Mouse (Mus musculus) liver, postnatal 0 days (tissue): ENCODE measurements at regions not wholly inside any gene's neighbourhood (a gene's known extent, or its start where the extent isn't known, plus 50 kb on each side); places are given as distances from the start of the nearest gene placed in this dataset.

Source experiments
- ATAC-seq: fragments of 200-750 bp; cut with Nextera tagmentation; 2 replicates; pipeline ENCODE4 v1.8.0; 2017; ENCODE audit warnings: mild to moderate bottlenecking, moderate library complexity
- DNase-seq: peaks from one replicate; pipeline ENCODE4 v3.0.0-alpha.2; 2016
- H3K27ac ChIP-seq: fragments of 300-500 bp; sonication (generic); 2 replicates; pipeline ENCODE4 v1.5.1; 2014; ENCODE audit warnings: antibody characterized with exemption, moderate library complexity, mild to moderate bottlenecking, low read depth
- H3K27me3 ChIP-seq: fragments of 300-500 bp; sonication (generic); 2 replicates; pipeline ENCODE4 v1.6.1; 2014; ENCODE audit warnings: low read length, control low read depth, mixed read lengths; ENCODE audit not compliant: insufficient read depth
- H3K36me3 ChIP-seq: fragments of 300-500 bp; sonication (generic); replicated peaks from 2 replicates; pipeline ENCODE4 v1.6.1; 2014; ENCODE audit warnings: mild to moderate bottlenecking, control low read depth, low read length, moderate library complexity, mixed read lengths; ENCODE audit not compliant: insufficient read depth
- H3K4me1 ChIP-seq: fragments of 300-500 bp; sonication (generic); 2 replicates; pipeline ENCODE4 v1.6.1; 2014; ENCODE audit warnings: antibody characterized with exemption, mild to moderate bottlenecking, control low read depth; ENCODE audit not compliant: insufficient read depth
- H3K4me2 ChIP-seq: fragments of 300-500 bp; sonication (generic); 2 replicates; pipeline ENCODE4 v1.6.1; 2014; ENCODE audit warnings: low read depth, mild to moderate bottlenecking, low read length, moderate library complexity, mixed read lengths
- H3K4me3 ChIP-seq: fragments of 300-500 bp; sonication (generic); 2 replicates; pipeline ENCODE4 v1.5.1; 2014; ENCODE audit warnings: low read depth, low read length
- H3K9ac ChIP-seq: fragments of 300-500 bp; sonication (generic); replicated peaks from 2 replicates; pipeline ENCODE4 v1.6.1; 2014; ENCODE audit warnings: mild to moderate bottlenecking, moderate library complexity
- H3K9me3 ChIP-seq: fragments of 300-500 bp; sonication (generic); 2 replicates; pipeline ENCODE4 v1.6.1; 2016; ENCODE audit warnings: mild to moderate bottlenecking, control low read depth, low read length, mixed read lengths
- CTCF ChIP-seq: sonication (generic); IDR thresholded peaks from 2 replicates; pipeline ENCODE4 v1.5.1; 2016; ENCODE audit warnings: antibody characterized with exemption, low read depth
- EP300 ChIP-seq: IDR thresholded peaks from 2 replicates; pipeline ENCODE4 v1.6.1; 2016; ENCODE audit warnings: antibody characterized with exemption, low read depth, mild to moderate bottlenecking
- WGBS: fragments of 180-500 bp; shearing (Covaris S2); extraction: QIAGEN DNeasy Blood & Tissue Kit; methylation state at CpG from one replicate; pipeline ENCODE4 v1.1.7; 2014; ENCODE audit not compliant: insufficient replicate concordance; 5-methylcytosine and 5-hydroxymethylcytosine counted together

DNA sequence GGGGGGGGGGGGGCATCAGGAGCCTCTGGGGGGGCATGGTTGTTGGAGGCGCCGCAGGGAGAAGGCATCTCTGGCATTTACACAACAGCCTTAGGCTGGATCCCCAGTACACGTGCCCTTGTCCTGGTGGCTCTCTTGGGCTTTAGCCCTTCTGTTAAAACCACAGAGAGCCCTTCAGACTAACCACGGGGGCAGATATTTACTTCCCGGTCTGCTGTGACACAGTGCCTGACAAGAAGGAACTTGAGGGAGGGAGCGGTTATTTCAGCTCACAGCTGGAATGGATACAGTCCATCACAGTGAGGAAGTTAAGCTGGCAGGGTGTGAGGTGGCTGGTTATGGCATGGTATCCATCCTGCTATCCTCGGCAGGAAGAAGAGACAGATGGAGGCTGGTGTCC is 71.0 kb upstream of the Gm11733 start:
- no peak for DNase-seq
- H3K27me3 ChIP-seq: peaks cover 60% of the 10 kb centered on the region
- WGBS: 9% methylated on average over 7 of the region's 7 CpGs
- no peak for ATAC-seq
- no peak for TF ChIP-seq EP300
- no peak for TF ChIP-seq CTCF
- no peak overlapping the region for H3K9ac ChIP-seq
- H3K36me3 ChIP-seq: no peaks in the 10 kb centered on the region
- H3K4me3 ChIP-seq: no peak overlapping the region
- H3K27ac ChIP-seq: no peak overlapping the region
- H3K9me3 ChIP-seq: no peaks in the 10 kb centered on the region
- no peak overlapping the region for H3K4me2 ChIP-seq
- peaks cover 8% of the 10 kb centered on the region; the same call in 1 of the 2 replicates for H3K4me1 ChIP-seq

DNA sequence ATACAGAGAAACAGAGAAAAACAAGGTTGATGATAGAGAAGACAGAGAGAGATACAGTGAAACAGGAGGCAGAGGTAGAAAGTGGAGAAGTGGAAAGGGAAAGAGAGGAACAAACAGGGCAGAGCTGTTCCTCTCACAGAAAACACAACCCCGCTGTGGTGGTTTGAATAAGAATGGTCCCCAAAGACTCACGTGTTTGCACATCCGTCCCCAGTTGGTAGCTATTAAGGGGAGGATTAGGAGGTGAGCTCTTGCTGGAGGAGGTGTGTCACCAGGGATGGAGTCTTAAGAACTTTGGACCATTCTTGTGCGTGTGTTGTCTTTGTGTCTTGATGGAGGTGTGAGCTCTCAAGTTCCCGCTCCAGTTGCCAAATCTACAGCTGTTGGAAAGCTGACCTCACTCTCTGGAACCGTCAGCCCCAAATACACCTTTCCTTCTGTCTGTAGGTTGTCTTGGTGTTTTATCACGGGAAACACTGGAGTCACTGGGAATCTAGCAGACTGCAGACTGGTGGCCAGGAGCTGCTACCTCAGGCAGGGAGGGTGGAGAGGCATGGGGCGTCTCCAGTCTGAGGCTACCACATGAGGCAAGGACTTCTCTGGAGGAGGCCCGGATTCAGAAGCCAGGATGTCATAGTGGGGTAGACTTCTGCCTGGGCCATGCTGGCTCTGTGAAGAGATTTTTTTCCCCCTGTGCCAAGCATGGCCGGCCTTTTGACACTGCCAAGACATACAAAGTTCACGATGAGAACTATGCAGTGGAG is 70.0 kb upstream of the Gm11733 start:
- H3K4me2 ChIP-seq: no peak overlapping the region
- TF ChIP-seq CTCF (no peak), EP300 (no peak)
- 13% methylated on average over 11 of the region's 11 CpGs for WGBS

DNA sequence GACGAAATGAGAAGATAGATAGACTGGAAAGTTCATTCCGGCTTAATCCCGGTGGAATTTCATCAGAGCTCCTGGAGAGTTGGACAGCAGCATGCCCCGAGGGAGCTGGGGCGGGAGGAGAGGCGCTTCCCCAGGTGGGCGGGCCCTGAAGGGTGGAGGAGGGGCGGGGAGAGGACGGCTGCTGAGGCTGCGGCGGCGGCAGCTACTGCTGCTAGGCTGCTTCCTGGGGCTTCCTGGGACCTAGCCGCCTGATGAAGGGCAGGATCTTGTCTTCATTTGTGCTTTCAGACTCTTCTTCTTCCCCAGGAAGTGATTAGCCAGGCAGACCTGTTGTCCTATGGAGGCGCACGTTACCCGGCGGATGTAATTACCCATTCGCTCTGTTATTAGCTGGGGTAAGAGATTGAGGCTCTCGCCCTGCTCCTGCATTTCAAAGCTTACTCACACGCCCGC is 69.3 kb upstream of the Gm11733 start:
- peak overlapping the region; percentile 48 for H3K4me2 ChIP-seq
- TF ChIP-seq CTCF: no peak
- no peak for TF ChIP-seq EP300
- H3K36me3 ChIP-seq: no peaks in the 10 kb centered on the region
- peaks cover 44% of the 10 kb centered on the region for H3K27me3 ChIP-seq
- DNase-seq (peak; percentile 59), ATAC-seq (no peak)
- 2% methylated on average over 21 of the region's 21 CpGs for WGBS
- no peak overlapping the region for H3K4me3 ChIP-seq
- H3K4me1 ChIP-seq: peaks cover 8% of the 10 kb centered on the region; the same call in 1 of the 2 replicates
- H3K9ac ChIP-seq: no peak overlapping the region
- H3K9me3 ChIP-seq: no peaks in the 10 kb centered on the region
- H3K27ac ChIP-seq: no peak overlapping the region

More for the DNA sequence above, 70.0 kb upstream of the Gm11733 start:
- Histone ChIP-seq H3K4me1 (peaks cover 8% of the 10 kb centered on the region; the same call in 1 of the 2 replicates), H3K9ac (no peak overlapping the region), H3K36me3 (no peaks in the 10 kb centered on the region), H3K27ac (no peak overlapping the region), H3K27me3 (peaks cover 50% of the 10 kb centered on the region), H3K4me3 (no peak overlapping the region), H3K9me3 (no peaks in the 10 kb centered on the region)
- DNase-seq (no peak), ATAC-seq (no peak)

DNA sequence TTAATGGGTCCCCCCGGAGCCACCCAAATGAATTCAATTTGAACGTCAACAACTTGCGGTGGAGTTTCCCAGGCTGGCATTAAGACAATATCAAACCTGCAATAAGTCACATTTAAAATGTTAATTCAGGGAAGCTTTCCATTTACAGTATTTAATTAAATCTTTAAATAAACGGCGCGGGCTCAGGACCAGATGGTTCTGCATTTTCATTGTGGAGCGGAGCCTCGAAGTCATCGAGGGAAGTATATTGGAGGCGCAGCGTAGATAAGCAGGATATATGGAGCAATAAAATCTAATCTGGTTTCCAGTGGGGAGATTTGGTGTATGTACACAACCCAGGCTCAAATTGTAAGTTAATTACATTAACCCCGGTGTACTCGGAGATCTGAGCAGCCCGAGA is 68.7 kb upstream of the Gm11733 start:
- Histone ChIP-seq H3K36me3 (no peaks in the 10 kb centered on the region), H3K9ac (no peak overlapping the region), H3K27ac (no peak overlapping the region), H3K27me3 (peaks cover 40% of the 10 kb centered on the region), H3K4me2 (no peak overlapping the region), H3K4me1 (peaks cover 8% of the 10 kb centered on the region; the same call in 1 of the 2 replicates), H3K4me3 (no peak overlapping the region), H3K9me3 (no peaks in the 10 kb centered on the region)
- WGBS: 4% methylated on average over 14 of the region's 14 CpGs
- TF ChIP-seq EP300: no peak
- no peak for TF ChIP-seq CTCF
- no peak for DNase-seq
- ATAC-seq: no peak

DNA sequence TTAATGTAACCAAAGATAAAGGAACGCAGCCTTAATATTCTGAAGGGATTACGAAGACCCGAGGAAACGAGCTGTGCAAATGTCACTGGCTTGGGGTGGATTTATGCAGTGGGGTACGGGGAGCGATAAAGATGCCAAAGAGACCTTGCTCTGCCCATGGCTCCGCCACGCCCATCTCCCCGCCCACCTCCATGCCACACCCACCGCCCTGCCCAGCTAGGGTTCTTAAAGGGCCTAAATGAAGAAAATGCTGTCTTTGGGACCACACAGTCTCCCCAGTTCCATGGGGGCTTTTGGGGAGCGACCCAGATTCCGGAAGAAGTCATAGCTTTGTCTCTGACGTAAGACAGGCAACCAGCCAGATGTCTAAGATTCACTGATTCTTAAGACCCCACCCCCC is 68.2 kb upstream of the Gm11733 start:
- peaks cover 8% of the 10 kb centered on the region; the same call in 1 of the 2 replicates for H3K4me1 ChIP-seq
- H3K9ac ChIP-seq: no peak overlapping the region
- no peak overlapping the region for H3K27ac ChIP-seq
- H3K27me3 ChIP-seq: peaks cover 40% of the 10 kb centered on the region
- WGBS: 13% methylated on average over 13 of the region's 13 CpGs
- no peaks in the 10 kb centered on the region for H3K36me3 ChIP-seq
- H3K9me3 ChIP-seq: no peaks in the 10 kb centered on the region
- no peak overlapping the region for H3K4me2 ChIP-seq
- H3K4me3 ChIP-seq: no peak overlapping the region
- DNase-seq (peak; percentile 62), ATAC-seq (no peak)
- TF ChIP-seq EP300 (no peak), CTCF (no peak)

DNA sequence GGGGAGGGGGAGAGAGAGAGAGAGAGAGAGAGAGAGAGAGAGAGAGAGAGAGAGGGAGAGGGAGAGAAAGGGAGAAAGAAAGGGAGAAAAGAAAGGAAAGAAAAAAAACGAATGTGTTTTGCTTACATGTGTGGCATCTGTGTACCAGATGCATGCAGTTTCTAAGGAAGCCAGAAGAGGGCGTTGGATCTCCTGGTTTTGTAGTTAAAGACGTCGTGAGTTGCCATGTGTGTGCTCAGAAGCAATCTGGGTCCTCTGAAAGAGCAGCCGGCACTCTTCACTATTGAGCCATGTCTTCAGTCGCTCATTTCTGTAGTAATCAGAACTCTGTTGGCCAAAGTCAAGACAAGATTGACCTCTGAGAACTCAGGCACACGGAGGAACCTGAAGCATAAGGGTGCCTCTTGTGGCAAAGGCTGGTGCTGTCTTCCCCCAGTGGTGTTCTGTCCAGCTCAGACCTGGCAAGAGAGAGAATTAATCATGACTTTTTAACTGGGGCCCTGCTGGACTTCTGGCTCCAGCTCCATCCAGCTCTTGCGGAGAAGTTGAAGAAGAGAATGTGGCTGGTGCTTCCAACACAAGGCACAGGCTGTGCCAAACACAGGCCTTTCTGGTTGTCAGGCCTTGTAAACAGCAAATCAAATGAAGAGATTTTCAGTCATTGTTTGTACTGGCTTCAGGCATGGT is 67.0 kb upstream of the Gm11733 start:
- peaks cover 37% of the 10 kb centered on the region for H3K27me3 ChIP-seq
- no peak overlapping the region for H3K27ac ChIP-seq
- 49% methylated on average over 8 of the region's 8 CpGs for WGBS
- no peaks in the 10 kb centered on the region for H3K36me3 ChIP-seq
- no peak overlapping the region for H3K4me3 ChIP-seq
- TF ChIP-seq EP300 (no peak), CTCF (peak; percentile 17; the same call in 1 of the 2 replicates)
- H3K9me3 ChIP-seq: no peaks in the 10 kb centered on the region
- DNase-seq (no peak), ATAC-seq (no peak)
- peaks cover 8% of the 10 kb centered on the region; the same call in 1 of the 2 replicates for H3K4me1 ChIP-seq
- no peak overlapping the region for H3K4me2 ChIP-seq
- H3K9ac ChIP-seq: no peak overlapping the region
